Mouse (Mus musculus): ENCODE measurements around the gene Tnf. TPM values are rescaled to one million over a fixed set of nuclear protein-coding genes. Genes with fewer than 3 reads are reported as not detected.

Tnf gene
- polyA plus RNA-seq, 1 experiment from 2014 or later = not detected

DNA sequence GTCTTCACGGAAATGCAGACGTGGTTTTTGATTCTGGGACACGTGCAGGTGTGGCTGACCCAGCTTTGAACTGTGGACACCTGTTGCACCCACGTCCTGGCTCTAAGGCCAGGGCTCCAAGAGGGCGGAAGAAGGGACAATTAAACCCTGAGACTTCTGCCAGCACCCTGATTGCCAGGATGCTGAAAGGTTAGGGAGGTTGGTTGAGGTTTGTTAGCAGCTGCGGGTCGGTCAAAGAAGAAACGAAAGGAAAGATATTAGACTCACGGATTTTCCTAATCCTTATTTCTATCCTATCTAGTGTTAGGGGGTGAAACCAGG lies 5.5 kb downstream of the Tnf start:
- H3K27ac ChIP-seq (ENCODE audit: low read length) = no peak overlapping the region
- no peaks in the 10 kb centered on the region for H3K9me3 ChIP-seq (replicated peaks; ENCODE audit: control insufficient read depth, low read length, poor library complexity, severe bottlenecking)
- H3K4me2 ChIP-seq (ENCODE audit: low read length) = peak overlapping the region; percentile 67
- 33% methylated on average over 9 of the region's 9 CpGs for WGBS
- no peak for ATAC-seq
- H3K27me3 ChIP-seq (ENCODE audit: control insufficient read depth, insufficient read depth, low read depth, low read length) = peaks cover 21% of the 10 kb centered on the region
- no peak overlapping the region for H3K9ac ChIP-seq (ENCODE audit: low read depth, low read length)
- no peaks in the 10 kb centered on the region for H3K36me3 ChIP-seq (ENCODE audit: control insufficient read depth, insufficient read depth, low read length)
- H3K4me1 ChIP-seq (ENCODE audit: control insufficient read depth, insufficient read depth, low read length) = peaks cover 9% of the 10 kb centered on the region; the same call in 1 of the 2 replicates
- peak overlapping the region; percentile 45 for H3K4me3 ChIP-seq (ENCODE audit: low read depth, low read length)

- Histone ChIP-seq H3K9ac (ENCODE audit: low read depth, low read length) (peak overlapping the region; percentile 61), H3K4me1 (ENCODE audit: control insufficient read depth, insufficient read depth, low read length) (peaks cover 9% of the 10 kb centered on the region; the same call in 1 of the 2 replicates), H3K4me3 (ENCODE audit: low read depth, low read length) (peak overlapping the region; percentile 45), H3K4me2 (ENCODE audit: low read length) (peak overlapping the region; percentile 67), H3K9me3 (replicated peaks; ENCODE audit: control insufficient read depth, low read length, poor library complexity, severe bottlenecking) (no peaks in the 10 kb centered on the region), H3K27me3 (ENCODE audit: control insufficient read depth, insufficient read depth, low read depth, low read length) (peaks cover 21% of the 10 kb centered on the region), H3K27ac (ENCODE audit: low read length) (no peak overlapping the region), H3K36me3 (ENCODE audit: control insufficient read depth, insufficient read depth, low read length) (no peaks in the 10 kb centered on the region)
- peak; percentile 56; the same call in 1 of the 2 replicates for ATAC-seq
- WGBS = 2% methylated on average over 66 of the region's 66 CpGs
These were observed 6.0 kb downstream of the Tnf start for GRCm38 (mm10) chr17:35195631-35196320.

GRCm38 (mm10) chr17:35194844-35195630 lies 6.8 kb downstream of the Tnf start:
- no peaks in the 10 kb centered on the region for H3K36me3 ChIP-seq (ENCODE audit: control insufficient read depth, insufficient read depth, low read length)
- H3K4me3 ChIP-seq (ENCODE audit: low read depth, low read length) = peak overlapping the region; percentile 45
- H3K9ac ChIP-seq (ENCODE audit: low read depth, low read length) = peak overlapping the region; percentile 61; the same call in 1 of the 2 replicates
- peaks cover 9% of the 10 kb centered on the region; the same call in 1 of the 2 replicates for H3K4me1 ChIP-seq (ENCODE audit: control insufficient read depth, insufficient read depth, low read length)
- ATAC-seq = no peak
- H3K27ac ChIP-seq (ENCODE audit: low read length) = no peak overlapping the region
- H3K9me3 ChIP-seq (replicated peaks; ENCODE audit: control insufficient read depth, low read length, poor library complexity, severe bottlenecking) = no peaks in the 10 kb centered on the region
- H3K27me3 ChIP-seq (ENCODE audit: control insufficient read depth, insufficient read depth, low read depth, low read length) = peaks cover 21% of the 10 kb centered on the region
- WGBS = 45% methylated on average over 19 of the region's 19 CpGs
- peak overlapping the region; percentile 67 for H3K4me2 ChIP-seq (ENCODE audit: low read length)

- H3K27ac ChIP-seq (ENCODE audit: low read length) = no peak within 1 kb of the TSS
- no peak for ATAC-seq
- no peak within 1 kb of the TSS; the same call in 1 of the 2 replicates for H3K4me2 ChIP-seq (ENCODE audit: low read length)
- H3K9me3 ChIP-seq (replicated peaks; ENCODE audit: control insufficient read depth, low read length, poor library complexity, severe bottlenecking) = no peaks in the 10 kb centered on the region
- H3K27me3 ChIP-seq (ENCODE audit: control insufficient read depth, insufficient read depth, low read depth, low read length) = peaks cover 21% of the 10 kb centered on the region
- peaks cover 9% of the 10 kb centered on the region; the same call in 1 of the 2 replicates for H3K4me1 ChIP-seq (ENCODE audit: control insufficient read depth, insufficient read depth, low read length)
- 81% methylated on average over 28 of the region's 28 CpGs for WGBS
- no peak within 1 kb of the TSS for H3K9ac ChIP-seq (ENCODE audit: low read depth, low read length)
- H3K4me3 ChIP-seq (ENCODE audit: low read depth, low read length) = peak within 1 kb of the TSS; percentile 45
- no peaks in the 10 kb centered on the region for H3K36me3 ChIP-seq (ENCODE audit: control insufficient read depth, insufficient read depth, low read length)
These were observed 7.6 kb downstream of the Tnf start, which contains the start of gene Ltb for GRCm38 (mm10) chr17:35193881-35194843. Gene Ltb (plus strand): TSS chr17:35194439.

DNA sequence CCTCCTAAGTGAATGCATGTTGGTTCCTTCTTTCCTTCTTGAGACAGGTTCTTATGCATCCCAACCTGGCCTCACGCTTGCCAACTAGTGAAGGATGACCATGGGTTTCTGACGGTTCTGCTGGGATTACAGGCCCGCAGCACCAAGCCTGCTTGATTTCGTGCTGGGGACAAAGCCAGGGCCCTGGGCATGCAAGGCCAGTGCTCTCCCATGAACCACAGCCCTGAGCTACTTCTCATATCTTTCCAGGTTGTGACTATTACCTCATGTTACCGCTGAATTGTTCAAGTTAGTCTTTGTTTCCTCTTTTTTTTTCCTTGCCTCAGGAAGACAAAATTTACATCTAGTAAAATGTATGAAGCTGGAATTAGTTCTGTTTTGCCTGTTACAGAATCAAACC lies 8.9 kb downstream of the Tnf start:
- Histone ChIP-seq H3K36me3 (ENCODE audit: control insufficient read depth, insufficient read depth, low read length) (no peaks in the 10 kb centered on the region), H3K27ac (ENCODE audit: low read length) (no peak overlapping the region), H3K4me1 (ENCODE audit: control insufficient read depth, insufficient read depth, low read length) (peaks cover 9% of the 10 kb centered on the region; the same call in 1 of the 2 replicates), H3K4me2 (ENCODE audit: low read length) (no peak overlapping the region), H3K9me3 (replicated peaks; ENCODE audit: control insufficient read depth, low read length, poor library complexity, severe bottlenecking) (no peaks in the 10 kb centered on the region), H3K27me3 (ENCODE audit: control insufficient read depth, insufficient read depth, low read depth, low read length) (peaks cover 21% of the 10 kb centered on the region), H3K9ac (ENCODE audit: low read depth, low read length) (no peak overlapping the region), H3K4me3 (ENCODE audit: low read depth, low read length) (no peak overlapping the region)
- ATAC-seq = no peak
- WGBS = 83% methylated on average over 5 of the region's 5 CpGs

- Histone ChIP-seq H3K4me2 (ENCODE audit: low read length) (no peak overlapping the region), H3K9me3 (replicated peaks; ENCODE audit: control insufficient read depth, low read length, poor library complexity, severe bottlenecking) (no peaks in the 10 kb centered on the region), H3K27me3 (ENCODE audit: control insufficient read depth, insufficient read depth, low read depth, low read length) (peaks cover 17% of the 10 kb centered on the region), H3K36me3 (ENCODE audit: control insufficient read depth, insufficient read depth, low read length) (no peaks in the 10 kb centered on the region), H3K9ac (ENCODE audit: low read depth, low read length) (no peak overlapping the region), H3K4me1 (ENCODE audit: control insufficient read depth, insufficient read depth, low read length) (peaks cover 9% of the 10 kb centered on the region; the same call in 1 of the 2 replicates), H3K27ac (ENCODE audit: low read length) (no peak overlapping the region), H3K4me3 (ENCODE audit: low read depth, low read length) (no peak overlapping the region)
- no peak for ATAC-seq
- 68% methylated on average over 2 of the region's 2 CpGs for WGBS
These were observed 10.1 kb downstream of the Tnf start for GRCm38 (mm10) chr17:35191723-35192122.

DNA sequence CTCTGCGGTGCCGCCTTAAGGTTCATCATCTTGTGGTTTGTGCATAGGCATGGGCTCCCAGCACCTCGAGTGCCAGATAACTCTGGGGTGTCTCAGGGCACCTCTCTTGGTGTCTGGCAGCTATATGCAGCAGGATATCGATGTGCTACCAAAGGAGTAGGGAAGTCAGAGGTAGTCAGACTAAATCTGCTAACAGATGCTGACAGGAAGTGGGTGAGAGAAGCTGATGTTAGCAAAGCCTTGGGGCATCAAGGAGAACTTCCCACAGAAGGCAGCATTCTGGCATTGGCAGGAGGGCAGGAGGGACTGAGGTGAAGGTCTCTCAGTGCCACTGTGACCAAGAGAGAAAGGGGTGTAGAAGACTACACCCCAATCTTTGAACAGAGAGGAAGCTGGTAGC lies 11.7 kb downstream of the Tnf start:
- no peak for ATAC-seq

DNA sequence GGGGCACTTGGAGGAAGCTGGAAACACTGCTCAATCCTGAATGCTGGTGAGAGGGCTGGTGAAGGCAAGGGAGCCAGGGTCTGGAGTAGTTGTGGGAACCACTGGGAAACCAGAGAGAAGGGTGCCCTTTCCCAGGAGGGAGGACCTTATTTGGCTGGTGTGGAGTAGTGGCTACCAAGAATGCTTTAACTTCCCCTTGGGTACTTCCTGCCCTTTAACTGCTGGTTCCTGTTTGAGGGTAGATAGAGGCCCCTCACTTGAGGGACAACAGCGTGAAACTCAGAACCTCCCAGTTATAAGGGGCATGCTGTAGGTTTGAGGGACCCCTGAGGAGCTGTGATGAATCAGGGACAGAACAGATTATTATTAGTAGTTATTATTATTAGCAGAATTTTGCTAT lies 12.6 kb downstream of the Tnf start:
- H3K4me1 ChIP-seq (ENCODE audit: control insufficient read depth, insufficient read depth, low read length) = no peaks in the 10 kb centered on the region; the same call in 1 of the 2 replicates
- 79% methylated on average over 1 of the region's 1 CpGs for WGBS
- H3K9ac ChIP-seq (ENCODE audit: low read depth, low read length) = no peak overlapping the region
- H3K4me3 ChIP-seq (ENCODE audit: low read depth, low read length) = no peak overlapping the region
- H3K27ac ChIP-seq (ENCODE audit: low read length) = no peak overlapping the region
- no peaks in the 10 kb centered on the region for H3K36me3 ChIP-seq (ENCODE audit: control insufficient read depth, insufficient read depth, low read length)
- H3K4me2 ChIP-seq (ENCODE audit: low read length) = no peak overlapping the region
- H3K9me3 ChIP-seq (replicated peaks; ENCODE audit: control insufficient read depth, low read length, poor library complexity, severe bottlenecking) = no peaks in the 10 kb centered on the region
- no peaks in the 10 kb centered on the region for H3K27me3 ChIP-seq (ENCODE audit: control insufficient read depth, insufficient read depth, low read depth, low read length)
- no peak for ATAC-seq

More for the DNA sequence above, 11.7 kb downstream of the Tnf start:
- Histone ChIP-seq H3K27me3 (ENCODE audit: control insufficient read depth, insufficient read depth, low read depth, low read length) (peaks cover 5% of the 10 kb centered on the region), H3K9me3 (replicated peaks; ENCODE audit: control insufficient read depth, low read length, poor library complexity, severe bottlenecking) (no peaks in the 10 kb centered on the region), H3K9ac (ENCODE audit: low read depth, low read length) (no peak overlapping the region), H3K27ac (ENCODE audit: low read length) (no peak overlapping the region), H3K4me2 (ENCODE audit: low read length) (no peak overlapping the region), H3K4me3 (ENCODE audit: low read depth, low read length) (no peak overlapping the region), H3K4me1 (ENCODE audit: control insufficient read depth, insufficient read depth, low read length) (no peaks in the 10 kb centered on the region; the same call in 1 of the 2 replicates), H3K36me3 (ENCODE audit: control insufficient read depth, insufficient read depth, low read length) (no peaks in the 10 kb centered on the region)
- 77% methylated on average over 4 of the region's 4 CpGs for WGBS

All from midbrain, embryonic 16.5 days (tissue).